Mouse (Mus musculus) ovary, postnatal 36 days (tissue): ENCODE results near the gene Ccdc152.

ENCODE experiments used
- DNase-seq: peaks from one replicate; pipeline ENCODE4 v3.0.0; 2022; ENCODE audit warnings: low spot score, mixed read lengths

The Ccdc152 gene

DNA sequence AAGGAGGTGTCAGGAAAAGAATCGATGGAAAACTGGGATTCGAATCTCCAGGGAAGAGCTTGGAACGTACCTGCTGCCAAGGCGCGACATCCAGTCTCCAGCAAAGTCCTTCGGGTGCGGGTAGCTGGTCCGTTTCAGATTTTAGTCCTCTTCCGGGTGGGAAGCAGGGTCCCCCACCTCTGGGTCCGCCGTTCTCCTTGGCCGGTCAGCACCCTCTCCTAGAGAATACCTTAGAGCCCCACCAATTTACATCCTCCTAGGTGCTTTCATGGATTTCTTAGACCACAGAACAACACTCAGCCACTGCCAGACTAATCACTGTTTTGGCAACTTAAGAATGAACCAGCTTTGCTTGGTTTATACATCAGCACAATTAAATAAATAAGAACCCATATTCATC, at the start of gene Ccdc152:
Gene Ccdc152 (minus strand): TSS at position 101 of the 400 bp plus-strand sequence.
- no peak for DNase-seq

GRCm38 (mm10) chr15:3349306-3350064, 46.2 kb upstream of the Ccdc152 start:
- no peak for DNase-seq

- no peak for DNase-seq
Measured at GRCm38 (mm10) chr15:3346682-3347081, 43.4 kb upstream of the Ccdc152 start.

DNA sequence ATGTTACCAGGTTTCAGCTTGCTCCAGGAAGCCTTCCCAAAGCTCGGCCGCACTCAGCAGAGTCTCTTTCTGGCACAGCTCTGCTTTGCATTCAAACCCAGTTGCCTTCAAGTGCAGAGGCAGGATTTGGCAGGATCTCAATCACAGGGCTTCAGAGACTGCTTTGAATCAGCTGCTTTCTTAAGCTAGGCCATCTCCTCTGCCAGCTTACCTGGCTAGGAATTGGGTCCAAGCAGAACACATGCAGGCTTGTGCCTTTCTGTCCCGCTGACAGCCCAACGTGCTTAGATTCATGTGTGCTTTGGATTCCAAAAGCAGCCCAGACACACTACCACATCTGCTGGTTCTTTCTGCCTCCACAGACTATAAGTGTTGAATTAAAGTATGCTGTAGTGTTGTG, 41.2 kb upstream of the Ccdc152 start:
- no peak for DNase-seq

GRCm38 (mm10) chr15:3341806-3342582, 38.7 kb upstream of the Ccdc152 start:
- DNase-seq: no peak

GRCm38 (mm10) chr15:3339847-3340246, 36.5 kb upstream of the Ccdc152 start:
- no peak for DNase-seq

GRCm38 (mm10) chr15:3332517-3332916, 29.2 kb upstream of the Ccdc152 start:
- DNase-seq: no peak

DNA sequence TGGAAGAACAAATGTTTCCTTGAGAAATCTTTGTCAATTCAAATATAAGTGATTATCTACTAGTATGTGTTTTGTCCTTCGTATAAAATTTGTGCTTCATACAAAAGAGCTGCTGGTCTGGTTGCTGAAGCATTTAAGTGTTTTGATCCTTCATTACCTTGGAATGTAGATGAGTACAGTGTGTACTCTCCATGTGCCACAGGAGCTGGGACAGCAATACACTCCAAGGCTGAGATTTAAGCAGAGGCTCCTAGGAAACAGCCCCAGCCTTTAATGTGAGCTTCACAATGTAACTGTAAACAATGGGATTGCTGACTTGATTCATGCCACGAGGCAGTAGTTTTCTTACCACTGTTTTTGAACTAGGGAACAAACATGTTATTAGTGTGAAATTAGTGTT, 28.5 kb upstream of the Ccdc152 start:
- no peak for DNase-seq

- DNase-seq: no peak
Measured at GRCm38 (mm10) chr15:3330291-3330690, 27.0 kb upstream of the Ccdc152 start.

DNA sequence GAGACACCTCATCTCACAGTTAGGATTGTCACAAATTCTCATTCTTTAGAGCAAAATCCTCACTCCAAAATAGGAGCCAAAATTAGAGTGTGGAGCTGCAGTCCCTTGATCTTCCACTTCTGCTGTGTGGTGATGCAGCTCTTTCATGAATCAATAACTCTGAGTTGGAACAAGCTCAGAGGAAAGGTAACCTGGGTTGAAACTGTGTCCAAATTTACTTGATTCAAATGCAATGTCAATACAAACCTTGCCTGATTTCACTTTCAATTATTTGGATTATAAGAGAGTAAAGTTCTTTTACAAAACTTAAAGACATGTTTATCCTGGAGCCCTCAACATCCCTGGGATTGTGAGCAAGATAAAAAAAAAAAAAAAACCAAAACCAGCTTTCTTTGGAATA, 19.7 kb upstream of the Ccdc152 start:
- no peak for DNase-seq

- DNase-seq: no peak
Measured at GRCm38 (mm10) chr15:3319929-3320328, 16.6 kb upstream of the Ccdc152 start.

DNA sequence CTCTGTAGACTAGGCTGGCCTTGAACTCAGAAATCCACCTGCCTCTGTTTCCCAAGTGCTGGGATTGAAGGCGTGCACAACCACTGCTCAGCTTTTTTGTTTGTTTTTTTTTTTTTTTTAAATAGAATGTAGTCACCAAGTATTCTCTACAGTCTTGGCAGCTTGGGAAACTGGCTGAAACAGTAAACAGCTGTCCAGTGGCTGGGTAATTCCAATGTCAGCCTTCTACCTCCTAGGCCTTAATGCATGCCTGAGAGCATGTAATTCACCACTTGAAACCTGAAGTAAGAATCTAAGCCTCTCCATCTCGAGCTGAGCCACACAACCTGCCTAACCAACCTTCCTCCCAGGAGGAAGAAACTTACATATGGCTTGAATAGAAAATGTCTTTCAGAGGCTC, 13.3 kb upstream of the Ccdc152 start:
- no peak for DNase-seq

DNA sequence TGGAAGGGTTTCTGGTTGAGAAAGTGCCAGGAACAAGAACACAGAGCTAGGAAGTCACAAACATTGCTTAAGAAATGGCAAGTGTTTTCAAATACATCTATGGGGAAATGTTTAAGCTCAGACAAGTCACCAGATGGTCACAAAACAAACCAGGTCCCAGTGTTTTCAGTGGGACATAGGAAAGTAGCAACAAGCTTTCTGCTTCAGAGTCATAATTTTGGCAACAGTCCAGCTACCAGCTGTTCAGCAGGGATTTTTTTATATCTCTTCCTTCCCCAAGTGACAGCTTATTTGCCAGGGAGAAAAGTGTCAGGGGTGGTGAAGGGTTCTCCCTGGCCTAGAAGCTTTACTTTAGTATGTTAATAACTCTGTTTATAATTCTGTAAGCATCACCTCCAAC, 9.6 kb upstream of the Ccdc152 start:
- no peak for DNase-seq

DNA sequence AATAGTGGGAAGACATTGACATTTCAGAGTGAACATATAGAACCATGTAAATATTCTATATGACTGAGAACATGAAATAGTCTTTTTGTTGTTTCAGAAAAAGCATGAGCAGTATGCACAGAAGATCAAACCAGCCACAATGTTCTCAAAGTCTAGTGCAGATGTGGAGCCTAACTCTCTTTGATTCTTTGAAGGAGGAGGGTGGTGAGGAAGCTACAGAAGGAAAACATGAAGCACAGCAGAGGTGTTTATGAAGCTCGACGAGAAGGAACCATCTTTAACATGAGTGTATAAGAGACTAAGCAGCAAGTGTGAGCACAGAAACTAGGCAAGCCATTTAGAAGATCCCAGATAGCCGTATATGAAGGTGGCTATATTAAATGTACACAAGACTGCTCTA, 6.5 kb upstream of the Ccdc152 start:
- no peak for DNase-seq

DNA sequence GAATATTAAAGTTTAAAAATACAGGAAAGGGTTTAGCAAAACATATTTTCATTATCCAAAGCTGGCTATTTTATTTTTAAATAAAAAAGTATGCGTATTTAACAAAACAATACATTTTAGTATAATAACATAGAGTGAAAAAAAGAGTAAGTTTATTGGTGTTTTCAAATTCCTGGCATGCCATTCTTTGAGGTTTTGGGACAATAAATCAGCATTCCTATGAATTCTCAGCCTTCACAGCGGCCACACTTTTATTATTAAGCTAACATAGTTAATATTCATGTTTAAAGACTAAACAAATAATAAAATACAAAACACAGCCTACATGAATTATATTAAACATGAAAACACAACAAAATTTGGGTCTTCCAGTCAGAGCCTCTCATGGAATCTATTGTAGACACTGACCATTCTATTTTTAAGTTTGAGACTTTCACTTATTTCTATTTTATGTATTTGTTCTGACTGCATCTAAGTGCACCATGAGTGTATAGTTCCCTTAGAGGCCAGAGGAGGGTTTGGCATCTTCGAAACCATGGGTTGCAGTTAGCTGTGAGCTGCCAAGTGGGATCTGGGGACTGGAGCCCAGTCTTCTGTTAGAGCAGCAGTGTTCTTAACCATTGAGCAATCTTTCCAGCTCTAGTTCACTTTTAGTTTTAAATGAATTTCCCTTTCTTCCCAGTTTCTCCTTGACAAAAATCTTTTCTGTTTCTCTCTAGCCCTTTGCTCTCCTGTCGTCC, 2.8 kb downstream of the Ccdc152 start:
- no peak for DNase-seq

- DNase-seq: no peak
Measured at GRCm38 (mm10) chr15:3297615-3298014, 5.7 kb downstream of the Ccdc152 start.

DNA sequence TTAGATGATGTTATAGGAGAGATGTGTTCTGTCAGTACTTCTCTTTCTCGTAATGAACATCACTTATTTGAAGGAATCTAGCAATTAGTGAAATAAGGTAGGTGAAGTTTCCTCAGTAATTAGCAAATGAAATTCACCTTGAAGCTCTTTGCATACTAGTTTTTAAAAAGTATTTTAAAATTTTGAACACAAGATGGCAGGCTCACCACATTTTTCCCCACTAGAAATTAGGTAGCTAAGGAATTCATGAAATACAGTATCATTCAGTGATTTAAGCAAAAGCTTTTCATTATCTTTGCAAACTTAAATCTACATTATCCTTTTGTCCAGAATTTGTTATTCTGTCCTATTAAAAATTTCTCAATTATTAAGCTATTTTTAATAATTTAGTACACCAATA, 7.3 kb downstream of the Ccdc152 start:
- DNase-seq: no peak

DNA sequence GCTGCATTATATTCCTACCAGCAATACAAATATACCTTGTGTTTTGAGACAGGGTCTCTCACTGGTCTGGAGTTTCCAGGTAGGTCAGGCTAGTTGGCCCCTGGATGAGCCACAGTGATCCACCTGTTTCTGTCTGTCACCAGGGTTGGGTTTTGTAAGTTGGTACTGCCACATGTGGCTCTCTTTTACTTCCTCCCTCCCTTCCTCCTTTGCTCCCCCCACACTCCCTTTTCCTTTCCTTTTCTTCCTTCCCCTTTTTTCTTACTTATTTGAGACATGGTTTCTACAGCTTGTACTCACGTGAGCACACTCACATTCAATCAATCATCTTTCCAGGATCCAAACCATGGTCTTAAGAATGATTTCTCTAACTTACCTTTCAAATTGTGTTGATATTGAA, 9.8 kb downstream of the Ccdc152 start:
- DNase-seq: no peak

- DNase-seq: no peak
Measured at GRCm38 (mm10) chr15:3290435-3290834, 12.9 kb downstream of the Ccdc152 start.

DNA sequence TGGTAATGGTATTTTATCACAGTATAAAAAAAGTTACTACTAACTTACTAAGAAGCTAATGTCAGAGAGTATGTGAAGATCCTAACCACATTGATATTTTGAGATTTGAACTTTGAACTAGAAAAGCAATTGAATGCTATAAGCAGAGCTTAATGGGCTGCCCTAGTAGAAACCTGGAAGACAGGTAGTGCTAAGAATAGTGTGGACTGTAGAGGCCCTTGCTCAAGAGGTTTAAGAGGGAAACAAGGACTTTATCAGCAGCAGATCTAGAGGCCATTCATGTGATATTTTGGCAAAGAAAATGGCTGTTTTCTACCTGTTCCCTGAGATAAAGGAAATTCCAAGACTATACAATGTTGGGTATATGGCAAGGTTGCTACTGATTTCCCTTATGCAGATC, 17.3 kb downstream of the Ccdc152 start:
- no peak for DNase-seq

DNA sequence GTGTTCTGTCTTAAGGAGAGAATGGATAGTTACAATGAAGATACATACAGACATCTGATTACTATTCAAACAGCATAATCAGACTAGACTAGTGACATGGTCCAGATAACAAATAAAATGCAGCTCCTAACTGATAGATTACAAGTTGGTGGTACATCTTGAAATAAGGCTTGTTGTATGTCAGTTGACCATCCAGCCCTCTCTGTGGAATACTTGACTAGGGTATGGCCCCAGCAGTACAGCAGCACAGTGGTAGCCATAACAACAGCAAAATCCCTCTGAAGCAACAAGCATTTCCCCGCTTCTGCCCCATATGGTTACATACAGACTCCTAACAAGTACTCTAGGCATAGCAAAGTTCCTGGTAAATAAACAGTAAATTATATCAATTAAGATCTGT, 21.6 kb downstream of the Ccdc152 start:
- no peak for DNase-seq

DNA sequence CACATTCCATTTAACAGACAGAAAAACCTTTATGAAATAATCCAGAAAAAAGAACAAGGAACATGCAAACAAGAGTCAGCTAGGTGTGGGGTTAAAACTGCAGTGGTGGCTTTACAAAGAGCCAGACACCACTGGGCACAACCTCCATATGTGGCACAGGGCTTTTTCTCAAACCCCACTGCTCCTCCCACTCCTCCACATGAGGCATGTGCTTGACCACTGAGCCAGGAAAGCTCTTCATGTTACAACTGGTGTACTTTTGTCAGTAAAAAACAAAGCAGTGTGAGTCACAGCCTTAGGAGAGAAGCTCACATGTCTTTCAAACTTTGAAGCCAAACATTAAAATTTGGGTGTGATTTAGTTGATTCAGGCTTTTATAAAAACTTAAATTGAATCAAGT, 22.1 kb downstream of the Ccdc152 start:
- DNase-seq: no peak

DNA sequence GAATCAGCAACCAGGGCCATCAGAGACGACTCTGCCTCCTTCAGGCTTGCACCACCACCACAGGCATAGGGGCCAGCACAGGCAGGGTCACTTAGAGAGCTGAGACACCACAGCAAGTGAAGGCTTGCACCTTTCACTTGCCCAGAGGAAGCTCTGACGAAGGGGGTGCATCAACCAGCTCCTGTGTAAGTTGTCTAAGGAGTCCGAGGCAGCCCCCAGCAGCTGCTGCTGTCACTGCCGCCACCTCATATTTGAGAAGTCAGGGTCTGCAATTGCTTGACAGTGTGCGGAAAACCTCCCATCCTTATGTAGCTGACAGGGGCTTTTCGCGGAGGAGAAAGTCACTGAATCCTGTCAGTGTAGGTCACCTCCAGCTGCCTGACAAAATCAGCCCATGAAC, 24.1 kb downstream of the Ccdc152 start:
- no peak for DNase-seq
